Mouse (Mus musculus) spleen, postnatal 4 days (tissue): ENCODE results near the gene Clk2.
"Not testable (repeated sequence)": the region's sequence is repeated elsewhere in the genome, so short reads cannot be mapped to it uniquely, and the experiment has no call there.

Experiments
- DNase-seq, 2 experiments: peaks; one replicate each; pipeline ENCODE4 v3.0.0; 2022; ENCODE audit warnings: low spot score in 2 of 2

Gene Clk2

DNA sequence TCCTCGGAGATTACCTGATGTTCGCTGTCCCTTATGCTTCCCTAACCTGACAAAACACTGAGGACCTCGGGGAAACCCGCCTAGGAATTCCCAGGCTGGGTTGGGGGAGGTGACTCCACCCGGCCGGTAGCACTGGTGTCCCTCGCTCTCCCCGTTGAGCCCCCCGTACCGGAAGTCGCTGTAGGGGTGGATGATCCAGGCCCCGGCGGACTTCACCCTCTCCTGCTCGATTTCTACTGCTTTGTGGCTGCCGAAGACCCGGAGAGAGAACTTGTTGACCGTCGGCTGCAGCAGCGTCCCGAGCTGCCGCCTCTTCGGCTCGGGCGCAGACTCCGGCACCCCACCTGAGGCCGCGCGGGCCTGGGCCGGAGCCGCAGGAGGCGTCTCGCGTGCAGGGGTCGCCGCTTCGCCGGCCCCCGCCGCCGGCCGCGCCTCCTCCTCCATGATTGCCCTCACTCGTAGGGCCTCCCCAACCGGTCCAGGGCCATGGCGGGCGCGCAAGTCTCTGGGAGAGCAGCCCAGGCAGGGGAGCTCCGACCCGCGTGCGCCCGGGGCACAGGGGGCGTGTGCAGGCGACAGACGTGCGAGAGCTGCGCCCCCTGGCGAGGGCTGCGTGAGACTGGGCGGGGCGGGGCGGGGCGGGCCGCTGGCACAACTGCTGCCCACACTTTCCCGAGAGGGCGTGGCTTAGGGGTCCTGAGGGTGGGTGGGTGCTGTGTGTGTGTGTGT is 4.8 kb upstream of the Clk2 start, which contains the start of gene Hcn3:
Gene Hcn3 (minus strand): TSS at position 581 of the 729 bp plus-strand sequence.
- peak; percentile 72 to 88 for DNase-seq

DNA sequence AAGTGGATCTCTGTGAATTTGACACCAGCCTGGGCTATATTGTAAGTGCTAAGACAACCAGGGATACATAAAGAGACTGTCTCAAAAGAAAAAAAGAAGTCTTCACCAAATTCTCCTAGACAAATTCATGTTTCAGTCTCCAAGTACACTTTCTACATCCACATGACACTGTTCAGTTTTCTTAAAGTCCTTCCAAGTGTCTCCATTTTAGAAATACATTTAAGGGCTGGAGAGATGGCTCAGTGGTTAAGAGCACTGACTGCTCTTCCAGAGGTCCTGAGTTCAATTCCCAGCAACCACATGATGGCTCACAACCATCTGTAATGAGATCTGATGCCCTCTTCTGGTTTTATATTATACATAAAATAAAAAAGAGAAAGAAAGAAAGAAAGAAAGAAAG is 3.4 kb upstream of the Clk2 start:
- not testable (repeated sequence) for DNase-seq

DNA sequence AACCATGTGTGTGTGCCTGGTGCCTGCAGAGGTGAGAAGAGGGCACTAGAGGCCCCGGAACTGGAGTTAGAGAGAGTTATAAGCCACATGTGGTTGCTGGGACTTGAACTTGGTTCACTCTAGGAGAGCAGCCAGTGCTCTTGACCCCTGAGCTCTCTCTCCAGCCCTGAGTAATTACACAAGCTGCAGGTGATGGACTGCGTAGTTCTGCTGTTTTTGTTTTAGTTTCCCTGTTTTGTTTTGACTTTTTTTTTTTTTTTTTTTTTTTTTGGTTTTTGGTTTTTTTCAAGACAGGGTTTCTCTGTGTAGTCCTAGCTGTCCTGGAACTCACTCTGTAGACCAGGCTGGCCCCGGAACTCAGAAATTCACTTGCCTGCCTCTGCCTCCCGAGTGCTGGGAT is 2.8 kb upstream of the Clk2 start:
- DNase-seq = no peak

DNA sequence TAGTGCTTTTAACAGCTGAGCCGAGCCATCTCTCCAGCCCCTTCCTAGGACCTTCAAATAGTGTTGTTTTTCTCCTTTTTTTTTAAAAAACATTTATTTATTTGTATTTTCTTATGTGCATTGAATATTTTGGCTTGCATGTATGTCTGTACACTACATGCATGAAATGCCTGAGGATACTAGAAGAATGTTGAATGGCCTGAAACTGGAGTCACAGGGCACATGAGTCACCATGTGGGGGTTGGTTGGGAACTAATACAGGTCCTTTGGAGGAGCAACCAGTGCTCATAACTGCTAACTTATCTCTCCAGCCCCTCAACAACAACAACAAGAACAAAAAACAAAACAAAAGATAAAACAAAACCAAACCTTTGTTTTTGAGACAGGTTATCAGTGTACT is 1.5 kb upstream of the Clk2 start:
- no peak for DNase-seq

DNA sequence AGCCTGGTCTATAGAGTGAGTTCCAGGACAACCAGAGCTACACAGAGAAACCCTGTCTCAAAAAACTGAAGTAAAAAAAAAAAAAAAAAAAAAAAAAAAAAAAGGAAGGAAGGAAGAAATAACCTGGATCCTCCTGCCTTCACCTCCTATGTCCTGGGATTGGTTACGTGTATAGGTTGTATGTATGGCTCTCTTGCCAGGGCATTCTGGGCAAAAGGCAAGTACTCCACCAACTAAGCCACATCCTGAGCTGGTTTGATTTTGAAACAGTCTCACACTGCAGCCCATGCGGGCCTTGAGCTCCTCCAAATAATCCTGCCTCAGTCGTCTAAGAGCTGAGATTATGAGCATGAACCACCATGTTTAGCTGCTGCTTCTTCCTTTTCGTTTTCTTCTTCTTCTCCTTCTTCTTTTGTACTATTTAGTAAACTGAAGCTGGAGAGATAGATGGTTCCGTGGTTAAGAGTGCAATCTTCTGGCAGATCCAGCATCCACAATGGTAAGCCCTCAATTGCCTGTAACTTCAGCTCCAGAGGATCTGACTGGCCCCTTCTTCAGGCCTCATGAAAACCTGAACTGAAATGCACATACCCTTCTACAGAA is 851 bp upstream of the Clk2 start:
- no peak for DNase-seq

DNA sequence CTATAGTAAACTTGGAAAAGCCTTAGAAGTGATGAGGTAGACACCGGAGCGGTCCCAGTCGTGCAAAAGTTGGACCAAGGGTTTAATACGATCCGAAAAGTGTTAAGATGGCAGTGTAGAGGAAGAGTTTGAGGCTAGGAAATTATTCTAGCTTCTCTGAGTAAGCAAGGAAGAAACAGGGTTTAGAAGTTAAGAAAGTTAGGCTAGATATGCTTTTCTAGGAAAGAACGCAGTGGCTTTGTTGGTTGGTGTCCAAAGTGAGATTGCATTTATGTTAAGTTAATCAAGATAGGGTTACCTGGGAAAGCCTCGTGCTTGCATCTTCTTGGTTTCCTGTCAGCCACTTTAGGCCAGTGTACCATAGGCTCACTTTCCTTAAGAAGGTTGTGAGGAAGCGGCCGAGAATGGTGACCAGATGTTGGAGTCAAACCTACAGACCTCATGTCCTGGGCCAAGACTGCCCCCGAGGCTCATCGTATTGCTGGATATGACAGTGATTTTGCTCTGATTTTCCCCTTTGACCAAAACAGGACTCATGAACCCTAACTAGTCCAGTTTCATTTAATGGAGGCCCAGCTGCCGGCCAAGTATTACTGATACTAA is 774 bp downstream of the Clk2 start:
- no peak for DNase-seq

DNA sequence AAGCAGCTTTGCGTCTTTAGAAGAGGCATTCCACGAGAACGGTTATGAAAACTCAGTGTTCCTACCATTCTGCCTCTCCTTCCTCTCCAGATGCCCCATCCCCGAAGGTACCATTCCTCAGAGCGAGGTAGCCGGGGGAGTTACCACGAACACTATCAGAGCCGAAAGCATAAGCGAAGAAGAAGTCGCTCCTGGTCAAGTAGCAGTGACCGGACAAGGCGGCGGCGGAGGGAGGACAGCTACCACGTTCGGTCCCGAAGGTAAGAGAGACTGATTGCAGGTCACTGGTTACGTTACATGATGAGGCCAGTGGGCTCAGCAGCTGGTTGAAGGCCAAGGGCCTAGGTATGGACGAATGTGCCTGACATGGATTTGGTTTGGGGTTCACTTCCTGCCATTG is 2.4 kb downstream of the Clk2 start:
- DNase-seq = no peak

DNA sequence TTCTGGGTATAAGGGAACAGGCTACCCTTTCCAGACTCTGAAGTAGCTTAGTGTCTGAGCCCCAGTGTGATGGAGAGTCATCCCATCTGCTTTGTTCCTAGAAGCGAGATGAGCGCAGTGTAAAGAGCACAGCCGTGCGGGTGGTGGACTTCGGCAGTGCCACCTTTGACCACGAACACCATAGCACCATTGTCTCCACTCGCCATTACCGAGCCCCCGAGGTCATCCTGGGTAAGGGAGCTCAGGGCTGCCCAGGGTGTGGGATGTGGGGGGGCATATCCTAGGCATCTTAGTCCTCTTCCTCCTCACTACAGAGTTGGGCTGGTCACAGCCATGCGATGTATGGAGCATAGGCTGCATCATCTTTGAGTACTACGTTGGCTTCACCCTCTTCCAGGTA is 10.2 kb downstream of the Clk2 start:
- DNase-seq = peak in 1 of 2 experiments; percentile 57

DNA sequence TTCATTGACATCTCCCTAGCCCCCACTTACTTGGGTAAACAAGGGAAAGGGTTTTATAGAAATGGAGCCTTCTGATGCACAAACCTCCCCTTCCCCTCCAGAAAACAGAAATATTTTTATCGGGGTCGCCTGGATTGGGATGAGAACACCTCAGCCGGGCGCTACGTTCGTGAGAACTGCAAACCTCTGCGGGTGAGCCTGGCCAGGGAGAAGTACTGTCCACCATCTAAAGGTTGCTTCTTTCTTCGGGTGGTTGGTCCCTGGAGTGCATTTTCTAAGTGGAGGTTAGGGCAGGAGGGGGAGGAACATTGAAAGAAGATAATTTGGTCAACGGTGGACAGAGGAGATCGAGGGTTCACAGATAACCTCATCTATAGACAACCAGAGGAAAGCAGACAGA is 10.9 kb downstream of the Clk2 start:
- DNase-seq = peak in 1 of 2 experiments; percentile 57

DNA sequence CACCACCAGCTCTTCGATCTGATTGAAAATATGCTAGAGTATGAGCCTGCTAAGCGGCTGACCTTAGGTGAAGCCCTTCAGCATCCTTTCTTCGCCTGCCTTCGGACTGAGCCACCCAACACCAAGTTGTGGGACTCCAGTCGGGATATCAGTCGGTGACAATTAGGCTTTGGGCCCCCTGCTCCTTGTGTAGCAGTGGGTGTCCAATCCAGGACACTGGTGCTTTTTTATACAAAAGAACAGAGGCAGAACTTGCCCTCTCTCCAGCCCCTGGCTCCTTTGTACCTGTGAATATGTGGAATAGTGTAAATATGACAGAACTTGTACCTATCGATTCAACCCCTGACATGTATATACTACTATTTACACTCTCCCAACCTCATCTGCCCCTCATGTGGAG is 11.8 kb downstream of the Clk2 start:
- DNase-seq = no peak

DNA sequence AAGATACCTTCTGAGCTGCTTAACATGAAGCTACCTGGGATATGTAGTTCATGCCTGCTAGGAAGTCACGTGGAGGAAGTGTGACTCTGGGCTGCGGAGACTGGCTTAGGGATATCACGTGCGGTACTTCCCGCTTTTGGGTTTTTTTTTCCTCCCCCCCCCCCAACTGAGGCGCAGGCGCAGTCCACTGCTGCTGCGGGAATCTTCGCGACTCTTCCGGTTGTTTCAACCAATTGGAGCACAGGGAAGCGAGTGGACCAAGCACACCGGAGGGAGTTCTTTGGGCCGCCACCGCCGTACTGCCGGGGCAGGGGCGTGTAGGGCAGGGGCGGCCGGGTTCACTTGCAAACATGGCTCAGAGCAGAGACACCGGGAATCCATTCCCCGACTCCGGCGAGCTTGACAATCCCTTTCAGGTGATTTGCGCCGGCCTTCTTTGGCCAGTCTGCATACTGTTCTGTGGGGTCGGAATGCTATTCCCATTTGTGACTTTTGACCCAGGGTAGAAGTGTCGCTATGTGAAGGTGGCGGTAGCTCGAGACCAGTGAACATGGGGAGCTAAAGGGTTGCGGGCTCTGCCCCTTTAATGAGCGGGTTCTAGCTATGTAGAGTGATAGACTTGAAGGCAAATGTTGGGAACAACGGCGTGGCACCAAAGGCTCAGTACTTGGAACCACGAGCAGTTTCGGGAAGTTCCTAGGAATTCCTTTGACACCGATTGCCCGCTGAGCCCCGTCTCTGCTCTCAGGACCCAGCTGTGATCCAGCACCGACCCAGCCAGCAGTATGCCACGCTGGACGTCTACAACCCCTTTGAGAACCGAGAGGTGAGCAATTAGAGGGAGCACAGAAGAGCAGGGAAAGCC is 12.9 kb downstream of the Clk2 start, which contains the start of gene Scamp3:
Gene Scamp3 (plus strand): TSS at position 232 of the 865 bp plus-strand sequence.
- DNase-seq = peak; percentile 78 to 90

DNA sequence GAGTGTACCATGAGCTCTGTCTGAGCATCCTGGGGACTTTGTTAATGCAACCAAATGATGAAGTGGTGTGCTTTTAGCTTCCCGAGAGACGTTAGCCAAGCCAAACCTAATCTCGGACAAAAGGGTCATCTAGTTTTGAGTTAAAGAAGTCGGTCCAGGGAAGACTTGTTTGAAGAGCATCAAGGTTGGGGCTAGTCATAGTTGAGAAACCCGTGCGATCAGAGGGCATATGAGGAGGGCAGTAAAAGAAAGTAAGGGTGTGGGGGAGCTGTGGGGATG is 13.5 kb downstream of the Clk2 start:
- no peak for DNase-seq

DNA sequence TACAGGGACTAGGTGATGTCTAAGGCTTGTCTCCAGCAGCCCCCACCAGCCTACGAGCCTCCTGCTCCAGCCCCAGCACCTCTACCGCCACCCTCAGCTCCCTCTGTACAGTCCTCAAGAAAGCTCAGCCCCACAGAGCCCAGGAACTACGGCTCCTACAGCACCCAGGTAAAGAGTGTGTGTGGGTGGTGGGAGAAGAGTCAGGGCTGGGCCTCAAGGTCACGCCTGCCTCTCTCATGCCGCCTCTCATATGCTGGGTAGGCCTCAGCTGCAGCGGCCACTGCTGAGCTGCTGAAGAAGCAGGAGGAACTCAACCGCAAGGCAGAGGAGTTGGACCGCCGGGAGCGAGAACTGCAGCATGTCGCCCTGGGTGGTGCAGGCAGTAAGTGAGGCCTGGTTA is 14.5 kb downstream of the Clk2 start:
- no peak for DNase-seq

DNA sequence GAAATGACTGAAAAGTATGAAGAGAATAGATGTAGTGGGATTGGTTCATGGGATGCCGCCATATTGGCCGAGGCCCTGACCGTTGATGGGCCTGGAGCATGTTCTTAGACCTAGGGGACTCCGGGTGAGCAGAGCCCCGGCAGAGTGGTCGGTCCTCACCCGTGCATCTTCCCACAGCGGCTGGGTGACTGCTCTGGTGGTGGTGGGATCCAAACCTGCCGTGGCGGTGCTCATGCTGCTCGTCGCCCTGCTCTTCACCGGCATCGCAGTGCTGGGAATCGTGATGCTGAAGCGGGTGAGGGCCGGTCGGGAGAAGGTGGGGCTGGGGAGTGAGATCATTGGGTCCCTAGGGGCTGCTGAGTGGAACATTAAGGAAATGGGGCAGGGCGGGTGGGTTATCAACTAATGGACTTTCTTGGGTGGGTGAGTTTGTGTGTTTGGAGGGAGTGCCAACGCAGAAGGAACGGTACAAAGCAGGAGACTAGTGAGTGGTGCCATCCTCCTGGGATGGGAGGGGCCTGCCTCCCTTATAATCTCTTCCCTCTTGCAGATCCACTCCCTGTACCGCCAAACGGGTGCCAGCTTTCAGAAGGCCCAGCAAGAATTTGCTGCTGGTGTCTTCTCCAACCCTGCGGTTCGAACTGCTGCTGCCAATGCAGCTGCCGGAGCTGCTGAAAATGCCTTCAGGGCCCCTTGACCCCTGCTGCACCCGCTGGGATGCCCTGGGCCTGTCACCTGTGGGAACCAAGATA is 17.3 kb downstream of the Clk2 start:
- peak in 1 of 2 experiments; percentile 62 for DNase-seq

DNA sequence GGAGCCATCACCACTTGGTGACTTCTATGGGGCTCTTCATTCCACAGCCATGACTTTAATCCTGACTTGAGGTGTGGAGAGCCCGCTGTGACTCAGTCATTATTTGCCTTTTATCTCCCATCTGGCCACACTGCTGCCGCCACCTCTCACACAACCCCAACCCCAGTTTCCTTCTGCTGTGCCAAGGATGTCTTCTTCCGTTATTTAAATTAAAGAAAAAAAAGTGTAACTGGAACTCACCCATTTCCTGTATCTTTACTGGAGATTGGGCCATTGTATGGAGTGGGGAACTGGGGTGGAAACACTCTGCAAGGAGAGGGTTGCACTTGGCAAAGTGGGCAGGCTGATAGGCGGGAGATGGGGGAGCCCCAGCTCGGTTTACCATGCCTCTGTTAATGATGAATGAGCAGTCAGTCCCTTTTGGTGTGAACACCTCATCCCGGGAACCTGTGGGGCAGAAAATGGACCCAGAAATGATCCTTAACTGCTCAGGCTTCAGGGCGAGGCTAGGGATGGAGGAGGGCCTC is 18.0 kb downstream of the Clk2 start:
- DNase-seq = no peak

DNA sequence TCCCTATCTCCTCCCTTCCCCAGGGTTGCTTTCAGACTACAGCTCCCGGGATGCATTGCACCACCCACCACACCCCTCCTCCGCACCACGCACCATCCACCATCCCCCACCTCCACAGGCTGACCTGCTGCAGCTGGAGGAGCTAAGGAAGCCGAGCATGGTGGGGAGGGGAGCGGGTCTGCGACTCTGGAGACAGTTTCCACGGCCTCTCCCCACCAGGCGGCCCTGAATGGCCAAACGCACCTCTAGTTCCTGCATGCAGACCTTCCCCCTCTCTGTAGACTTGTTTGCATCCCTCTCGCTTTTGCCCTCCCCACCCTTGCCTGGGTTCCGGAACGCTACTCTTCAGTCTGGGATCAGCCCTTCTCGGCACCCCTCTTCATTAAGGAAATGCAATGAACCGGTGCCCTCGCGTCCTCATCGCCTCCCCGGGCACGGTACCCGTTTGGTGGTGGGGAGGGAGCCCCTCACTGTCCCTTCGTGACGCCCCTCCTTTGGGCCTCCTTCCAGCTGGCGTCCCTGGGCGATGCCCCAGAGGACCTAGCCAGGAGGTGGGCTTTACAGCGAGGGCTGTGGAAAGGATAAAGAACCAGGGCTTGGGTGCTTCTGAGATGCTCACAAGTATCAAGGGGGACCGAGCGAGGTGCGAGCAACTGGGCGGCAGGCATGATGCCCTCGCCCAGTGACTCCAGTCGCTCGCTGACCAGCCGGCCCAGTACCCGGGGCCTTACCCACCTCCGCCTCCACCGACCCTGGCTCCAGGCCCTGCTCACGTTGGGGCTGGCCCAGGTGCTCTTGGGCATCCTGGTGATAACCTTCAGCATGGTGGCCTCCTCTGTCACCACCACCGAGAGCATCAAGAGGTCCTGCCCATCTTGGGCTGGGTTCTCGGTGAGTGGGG is 18.7 kb downstream of the Clk2 start, which contains the start of gene Fam189b:
Gene Fam189b (plus strand): TSS at position 86 of the 901 bp plus-strand sequence.
- DNase-seq = peak; percentile 67 to 75

DNA sequence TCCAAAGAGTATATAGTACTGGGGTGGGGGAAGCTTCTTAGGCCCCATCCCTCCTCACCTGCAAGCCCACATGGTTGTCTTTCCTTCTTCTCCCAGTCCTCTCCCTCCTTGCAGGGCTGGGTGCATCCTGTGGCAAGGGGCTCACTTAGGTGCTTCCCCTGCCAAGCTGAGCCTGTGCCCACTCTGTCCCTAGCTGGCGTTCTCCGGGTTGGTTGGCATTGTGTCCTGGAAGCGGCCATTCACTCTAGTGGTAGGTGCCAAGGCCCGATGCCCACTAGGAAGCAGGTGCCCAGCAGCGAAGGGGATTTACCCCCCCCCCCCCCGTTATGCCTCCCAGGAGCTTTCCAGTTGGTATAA is 19.3 kb downstream of the Clk2 start:
- DNase-seq = no peak

DNA sequence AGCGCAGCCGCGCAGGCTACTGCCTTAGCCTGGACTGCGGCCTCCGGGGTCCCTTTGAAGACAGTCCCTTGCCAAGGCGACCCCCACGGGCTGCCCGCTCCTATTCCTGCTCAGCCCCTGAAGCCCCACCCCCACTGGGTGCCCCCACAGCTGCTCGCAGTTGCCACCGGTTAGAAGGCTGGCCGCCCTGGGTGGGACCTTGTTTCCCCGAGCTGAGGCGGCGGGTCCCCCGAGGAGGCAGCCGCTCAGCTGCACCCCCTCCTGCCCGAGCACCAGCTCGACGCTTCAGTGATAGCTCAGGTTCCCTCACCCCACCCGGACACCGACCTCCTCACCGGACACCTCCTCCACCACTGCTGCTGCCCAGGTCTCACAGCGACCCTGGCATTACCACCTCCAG is 22.6 kb downstream of the Clk2 start:
- DNase-seq = peak in 1 of 2 experiments; percentile 74

DNA sequence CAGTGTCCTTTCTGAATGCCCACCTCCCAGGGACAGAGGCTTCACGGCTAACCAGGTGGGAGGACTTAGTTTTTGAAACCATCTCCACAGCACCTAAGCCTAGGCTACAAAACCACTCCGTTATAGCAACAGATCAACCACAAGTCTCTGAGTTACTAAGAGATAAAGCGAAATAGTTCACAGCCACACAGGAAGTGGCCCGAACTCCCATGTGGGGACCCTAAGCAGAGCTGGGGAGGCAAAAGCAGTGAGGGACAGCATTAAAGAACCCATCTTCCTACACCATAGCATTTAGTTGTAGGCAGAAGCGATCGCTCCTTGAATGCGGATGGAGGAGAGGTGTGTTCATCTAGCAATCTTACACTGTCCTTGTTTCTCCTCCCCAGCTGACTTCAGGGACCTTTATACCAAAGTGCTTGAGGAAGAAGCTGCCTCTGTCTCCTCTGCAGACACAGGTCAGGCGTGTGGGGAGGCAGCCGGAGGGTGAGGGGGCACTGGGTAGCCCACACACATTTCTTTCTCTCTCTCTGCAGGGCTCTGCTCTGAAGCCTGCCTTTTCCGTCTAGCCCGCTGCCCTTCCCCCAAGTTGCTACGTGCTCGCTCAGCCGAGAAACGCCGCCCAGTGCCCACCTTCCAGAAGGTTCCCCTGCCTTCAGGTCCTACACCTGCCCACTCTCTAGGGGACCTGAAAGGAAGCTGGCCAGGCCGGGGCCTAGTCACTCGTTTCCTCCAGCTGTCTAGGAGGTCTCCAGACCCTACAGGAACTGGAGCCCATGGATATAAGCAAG is 23.3 kb downstream of the Clk2 start:
- no peak for DNase-seq
